Comparison of ENCODE assay signal across 8 mouse cellular contexts in the genomic region with DNA sequence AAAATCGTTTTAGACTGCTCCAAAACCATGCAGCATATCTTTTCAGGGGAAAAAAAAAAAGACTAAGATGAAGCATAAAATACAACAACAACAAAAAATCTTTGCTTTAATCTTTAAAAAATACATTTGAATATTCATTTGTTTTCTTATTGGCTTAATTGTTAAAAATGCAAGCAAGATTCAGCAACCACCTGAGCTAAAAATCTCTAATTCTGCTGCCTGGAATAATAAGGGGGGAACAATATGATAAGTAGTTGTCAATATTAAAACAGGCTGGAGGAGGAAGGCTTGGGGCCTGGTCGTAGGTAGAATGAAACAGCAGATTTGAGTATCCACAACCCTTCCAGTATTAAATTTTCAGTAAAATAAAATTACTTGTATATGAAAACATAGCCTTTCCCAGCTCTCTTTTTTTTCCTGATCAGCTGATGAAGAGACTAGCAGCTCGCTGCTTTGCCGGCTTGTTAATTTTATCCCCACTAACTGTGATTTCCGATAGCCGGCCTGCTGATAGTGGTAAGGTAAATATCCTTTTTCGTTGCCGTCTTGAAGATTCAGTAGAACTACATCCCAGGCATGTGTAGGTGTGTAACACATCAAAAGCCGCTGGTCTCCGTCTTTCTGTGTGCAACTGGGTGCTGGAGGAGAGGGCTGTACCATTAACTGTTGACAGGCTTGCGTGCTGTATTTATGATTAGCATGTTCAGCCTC.
DNase-seq lines count a peak whose midpoint lies in the region; ATAC-seq and TF ChIP-seq lines count a peak whose summit lies in the region.

No protein-coding gene starts in this region.

- peaks cover 7% of the 10 kb centered on the region; the same call in 1 of the 2 replicates for H3K4me1 ChIP-seq in cortical plate, adult 2 months (ENCODE audit: control insufficient read depth, insufficient read depth, low read length)
- peaks cover 39% of the 10 kb centered on the region for H3K4me1 ChIP-seq in hindbrain, embryonic 10.5 days (replicated peaks)
- H3K4me1 ChIP-seq in liver, embryonic 13.5 days (replicated peaks) = peaks cover 13% of the 10 kb centered on the region
- no peaks in the 10 kb centered on the region for H3K4me1 ChIP-seq in stomach, postnatal 0 days (replicated peaks; ENCODE audit: control insufficient read depth, insufficient read depth)

- H3K27me3 ChIP-seq in hindbrain, embryonic 10.5 days (ENCODE audit: insufficient read depth, poor library complexity, severe bottlenecking) = no peaks in the 10 kb centered on the region
- H3K27me3 ChIP-seq in liver, embryonic 13.5 days = no peaks in the 10 kb centered on the region
- H3K27me3 ChIP-seq in stomach, postnatal 0 days (ENCODE audit: control insufficient read depth, insufficient read depth, low read length) = no peaks in the 10 kb centered on the region

- H3K36me3 ChIP-seq in hindbrain, embryonic 10.5 days = no peaks in the 10 kb centered on the region; the same call in 1 of the 2 replicates
- H3K36me3 ChIP-seq in liver, embryonic 13.5 days = no peaks in the 10 kb centered on the region; the same call in 1 of the 2 replicates
- no peaks in the 10 kb centered on the region for H3K36me3 ChIP-seq in stomach, postnatal 0 days (ENCODE audit: control insufficient read depth, insufficient read depth, low read length)

- ATAC-seq in liver, embryonic 13.5 days (ENCODE audit: low read depth) = no peak
- no peak for ATAC-seq in stomach, postnatal 0 days (ENCODE audit: low FRiP score, low TSS enrichment)

- intact Hi-C loops in left cerebral cortex, postnatal 25 days (cut with DNase I) = loop anchor here (2.0 to 5.0 kb wide), 3 partner anchors 103 to 467 kb away; partner anchors contain the start of gene Vldlr
- intact Hi-C loops in left cerebral cortex, postnatal 4 days (cut with DNase I) = loop anchor here (10.0 kb wide), 1 partner anchor 475 kb away; no protein-coding TSS in a partner anchor

- H3K27ac ChIP-seq in cortical plate, adult 2 months (ENCODE audit: insufficient read depth, low read length) = peak overlapping the region; percentile 17; the same call in 1 of the 2 replicates
- peak overlapping the region; percentile 97 for H3K27ac ChIP-seq in hindbrain, embryonic 10.5 days
- no peak overlapping the region for H3K27ac ChIP-seq in liver, embryonic 13.5 days
- H3K27ac ChIP-seq in stomach, postnatal 0 days (replicated peaks) = peak overlapping the region; percentile 53

- WGBS in hindbrain, embryonic 10.5 days = 48% methylated on average over 11 of the region's 11 CpGs
- WGBS in liver, embryonic 13.5 days (ENCODE audit: insufficient replicate concordance) = 51% methylated on average over 11 of the region's 11 CpGs
- WGBS in stomach, postnatal 0 days = 32% methylated on average over 11 of the region's 11 CpGs

- DNase-seq in left cerebral cortex, postnatal 25 days (ENCODE audit: low spot score in 2 of 2) = peak; percentile 57 to 64
- DNase-seq in left cerebral cortex, postnatal 4 days = no peak
- peak; percentile 8 for DNase-seq in hindbrain, embryonic 10.5 days (ENCODE audit: low spot score)
- no peak for DNase-seq in liver, embryonic 13.5 days
- DNase-seq in stomach, postnatal 0 days (ENCODE audit: low spot score) = peak; percentile 20
- DNase-seq in thymus, adult 18-20 months = no peak
- no peak for DNase-seq in adrenal gland, postnatal 25 days

- H3K4me2 ChIP-seq in liver, embryonic 13.5 days = peak overlapping the region; percentile 69; the same call in 1 of the 2 replicates
- peak overlapping the region; percentile 75 for H3K4me2 ChIP-seq in stomach, postnatal 0 days (replicated peaks; ENCODE audit: low read depth)

- no peak for TF ChIP-seq POLR2A in cortical plate, adult 2 months (IDR thresholded peaks at IDR 0.05; ENCODE audit: extremely low read depth, insufficient read depth, low read length)

- no peaks in the 10 kb centered on the region for H3K9me3 ChIP-seq in hindbrain, embryonic 10.5 days
- no peaks in the 10 kb centered on the region for H3K9me3 ChIP-seq in liver, embryonic 13.5 days (replicated peaks)
- H3K9me3 ChIP-seq in stomach, postnatal 0 days (ENCODE audit: control insufficient read depth, low read length) = no peaks in the 10 kb centered on the region

- H3K4me3 ChIP-seq in cortical plate, adult 2 months (ENCODE audit: insufficient read depth, low read length) = peak overlapping the region; percentile 12
- peak overlapping the region; percentile 58 for H3K4me3 ChIP-seq in hindbrain, embryonic 10.5 days
- no peak overlapping the region for H3K4me3 ChIP-seq in liver, embryonic 13.5 days (replicated peaks)
- H3K4me3 ChIP-seq in stomach, postnatal 0 days (ENCODE audit: low read depth, low read length) = peak overlapping the region; percentile 51; the same call in 1 of the 2 replicates

- no peak for TF ChIP-seq CTCF in cortical plate, adult 2 months (IDR thresholded peaks at IDR 0.05; ENCODE audit: extremely low read depth, insufficient read depth, low read length)
- no peak for TF ChIP-seq CTCF in stomach, postnatal 0 days (IDR thresholded peaks at IDR 0.05; ENCODE audit: low read depth)

- no peak overlapping the region for H3K9ac ChIP-seq in liver, embryonic 13.5 days
- no peak overlapping the region for H3K9ac ChIP-seq in stomach, postnatal 0 days (ENCODE audit: low read length)

- no peak for TF ChIP-seq EP300 in stomach, postnatal 0 days (optimal IDR thresholded peaks at IDR 0.05)

Comparison
In these comparisons a context has a peak if more than half of its experiments do, and no peak if none do; other contexts are left out.
1. DNase-seq: peak in left cerebral cortex, postnatal 25 days (2 of 2), hindbrain, embryonic 10.5 days (single experiment) and stomach, postnatal 0 days (single experiment); none in left cerebral cortex, postnatal 4 days (single experiment), liver, embryonic 13.5 days (single experiment), thymus, adult 18-20 months (0 of 2) and adrenal gland, postnatal 25 days (single experiment).